Mouse (Mus musculus) hindbrain, postnatal 0 days (tissue): ENCODE measurements around the gene Arsb. TPM values are rescaled to one million over a fixed set of nuclear protein-coding genes. Genes with fewer than 3 reads are reported as not detected.

Experiments
- ATAC-seq: fragments of 200-750 bp; cut with Nextera tagmentation; 2 replicates; pipeline ENCODE4 v1.8.0; 2017; ENCODE audit warnings: mild to moderate bottlenecking, moderate TSS enrichment, moderate library complexity
- DNase-seq: peaks from one replicate; pipeline ENCODE4 v3.0.0-alpha.2; 2015; ENCODE audit warnings: low spot score
- H3K27ac ChIP-seq: fragments of 300-500 bp; sonication (generic); 2 replicates; pipeline ENCODE4 v1.5.1; 2014; ENCODE audit warnings: mild to moderate bottlenecking
- H3K27me3 ChIP-seq: fragments of 300-500 bp; sonication (generic); 2 replicates; pipeline ENCODE4 v1.6.1; 2014; ENCODE audit warnings: low read length, mixed read lengths; ENCODE audit not compliant: insufficient read depth
- H3K36me3 ChIP-seq: fragments of 300-500 bp; sonication (generic); 2 replicates; pipeline ENCODE4 v1.6.1; 2014; ENCODE audit warnings: low read length, mixed read lengths; ENCODE audit not compliant: insufficient read depth
- H3K4me1 ChIP-seq: fragments of 300-500 bp; sonication (generic); 2 replicates; pipeline ENCODE4 v1.6.1; 2014; ENCODE audit warnings: antibody characterized with exemption, low read length, mixed read lengths; ENCODE audit not compliant: insufficient read depth
- H3K4me2 ChIP-seq: fragments of 300-500 bp; sonication (generic); 2 replicates; pipeline ENCODE4 v1.6.1; 2014; ENCODE audit warnings: low read depth, mild to moderate bottlenecking, low read length, moderate library complexity, mixed read lengths
- H3K4me3 ChIP-seq: fragments of 300-500 bp; sonication (generic); 2 replicates; pipeline ENCODE4 v1.5.1; 2014; ENCODE audit warnings: low read length
- H3K9ac ChIP-seq: fragments of 300-500 bp; sonication (generic); replicated peaks from 2 replicates; pipeline ENCODE4 v1.6.1; 2014; ENCODE audit warnings: mild to moderate bottlenecking, low read length, moderate library complexity, mixed read lengths
- H3K9me3 ChIP-seq: fragments of 300-500 bp; sonication (generic); 2 replicates; pipeline ENCODE4 v1.6.1; 2016; ENCODE audit warnings: low read length, mixed read lengths
- CTCF ChIP-seq: IDR thresholded peaks from 2 replicates; pipeline ENCODE4 v1.5.1; 2016; ENCODE audit warnings: antibody characterized with exemption, control low read depth, low read depth
- WGBS: fragments of 180-500 bp; shearing (Covaris S2); extraction: QIAGEN DNeasy Blood & Tissue Kit; methylation state at CpG from one replicate; pipeline ENCODE4 v1.1.7; 2014; 5-methylcytosine and 5-hydroxymethylcytosine counted together
- polyA plus RNA-seq: library from polyadenylated mRNA; unstranded; fragments of >200 nt; fragmentation: Nextera tagmentation; extraction: Ambion mirVana; gene quantifications from 2 replicates; pipeline ENCODE4 v1.2.1, GENCODE M21; 2015
- total RNA-seq: library from RNA; depleted of rRNA; stranded (reverse); fragments of >200 nt; gene quantifications from 2 replicates; pipeline ENCODE4 v1.2.3, GENCODE M21; 2014

Arsb gene
- total and polyA plus RNA-seq, 2 experiments from 2014 or later: 11.7 to 19.0 TPM

- no peak overlapping the region for H3K27ac ChIP-seq
- no peaks in the 10 kb centered on the region for H3K36me3 ChIP-seq
- H3K4me2 ChIP-seq: no peak overlapping the region
- TF ChIP-seq CTCF: no peak
- no peak overlapping the region for H3K9ac ChIP-seq
- ATAC-seq (no peak), DNase-seq (no peak)
- H3K27me3 ChIP-seq: no peaks in the 10 kb centered on the region
- WGBS: 55% methylated on average over 9 of the region's 9 CpGs
- no peaks in the 10 kb centered on the region for H3K4me1 ChIP-seq
- no peak overlapping the region for H3K4me3 ChIP-seq
- no peaks in the 10 kb centered on the region for H3K9me3 ChIP-seq
These were observed 179.6 kb downstream of the Arsb start for GRCm38 (mm10) chr13:93950996-93951395.

GRCm38 (mm10) chr13:93951555-93951954 is 180.1 kb downstream of the Arsb start:
- Histone ChIP-seq H3K27ac (no peak overlapping the region), H3K9me3 (no peaks in the 10 kb centered on the region), H3K27me3 (no peaks in the 10 kb centered on the region), H3K4me3 (no peak overlapping the region), H3K36me3 (no peaks in the 10 kb centered on the region), H3K4me2 (no peak overlapping the region), H3K4me1 (no peaks in the 10 kb centered on the region), H3K9ac (no peak overlapping the region)
- 72% methylated on average over 6 of the region's 6 CpGs for WGBS
- ATAC-seq: no peak
- no peak for TF ChIP-seq CTCF
- DNase-seq: no peak

- TF ChIP-seq CTCF: no peak
- Histone ChIP-seq H3K9ac (no peak overlapping the region), H3K4me2 (no peak overlapping the region), H3K27ac (no peak overlapping the region), H3K4me1 (no peaks in the 10 kb centered on the region), H3K4me3 (no peak overlapping the region), H3K9me3 (no peaks in the 10 kb centered on the region), H3K27me3 (no peaks in the 10 kb centered on the region), H3K36me3 (no peaks in the 10 kb centered on the region)
- ATAC-seq (no peak), DNase-seq (no peak)
- 97% methylated on average over 4 of the region's 4 CpGs for WGBS
These were observed 181.0 kb downstream of the Arsb start for GRCm38 (mm10) chr13:93952466-93952865.

GRCm38 (mm10) chr13:93957907-93958306 is 186.5 kb downstream of the Arsb start:
- WGBS: 81% methylated on average over 8 of the region's 8 CpGs
- Histone ChIP-seq H3K4me1 (no peaks in the 10 kb centered on the region), H3K4me3 (no peak overlapping the region), H3K27ac (no peak overlapping the region), H3K27me3 (no peaks in the 10 kb centered on the region), H3K36me3 (no peaks in the 10 kb centered on the region), H3K4me2 (no peak overlapping the region), H3K9ac (no peak overlapping the region), H3K9me3 (no peaks in the 10 kb centered on the region)
- no peak for TF ChIP-seq CTCF
- ATAC-seq (no peak), DNase-seq (no peak)

GRCm38 (mm10) chr13:93966271-93966670 is 194.8 kb downstream of the Arsb start:
- Histone ChIP-seq H3K27ac (no peak overlapping the region), H3K4me1 (peaks cover 8% of the 10 kb centered on the region; the same call in 1 of the 2 replicates), H3K9me3 (no peaks in the 10 kb centered on the region; the same call in 1 of the 2 replicates), H3K4me2 (no peak overlapping the region), H3K9ac (no peak overlapping the region), H3K4me3 (no peak overlapping the region), H3K27me3 (no peaks in the 10 kb centered on the region), H3K36me3 (no peaks in the 10 kb centered on the region)
- ATAC-seq (peak; percentile 75), DNase-seq (no peak)
- TF ChIP-seq CTCF: no peak

GRCm38 (mm10) chr13:93967138-93967537 is 195.7 kb downstream of the Arsb start:
- H3K4me2 ChIP-seq: no peak overlapping the region
- no peaks in the 10 kb centered on the region for H3K36me3 ChIP-seq
- no peaks in the 10 kb centered on the region for H3K27me3 ChIP-seq
- no peaks in the 10 kb centered on the region; the same call in 1 of the 2 replicates for H3K9me3 ChIP-seq
- no peak for TF ChIP-seq CTCF
- peaks cover 8% of the 10 kb centered on the region; the same call in 1 of the 2 replicates for H3K4me1 ChIP-seq
- H3K9ac ChIP-seq: no peak overlapping the region
- no peak overlapping the region for H3K27ac ChIP-seq
- DNase-seq (peak; percentile 68), ATAC-seq (peak; percentile 88)
- WGBS: 24% methylated on average over 9 of the region's 9 CpGs
- no peak overlapping the region for H3K4me3 ChIP-seq

GRCm38 (mm10) chr13:93970115-93970514 is 198.7 kb downstream of the Arsb start:
- H3K27ac ChIP-seq: no peak overlapping the region
- DNase-seq (no peak), ATAC-seq (no peak)
- H3K9me3 ChIP-seq: no peaks in the 10 kb centered on the region; the same call in 1 of the 2 replicates
- H3K9ac ChIP-seq: no peak overlapping the region
- H3K27me3 ChIP-seq: no peaks in the 10 kb centered on the region
- 90% methylated on average over 5 of the region's 5 CpGs for WGBS
- no peak overlapping the region for H3K4me3 ChIP-seq
- no peak overlapping the region for H3K4me2 ChIP-seq
- no peak for TF ChIP-seq CTCF
- no peaks in the 10 kb centered on the region for H3K36me3 ChIP-seq
- H3K4me1 ChIP-seq: peaks cover 8% of the 10 kb centered on the region; the same call in 1 of the 2 replicates
